Mouse (Mus musculus): ENCODE results near the gene Lemd1. TPM values are rescaled to one million over a fixed set of nuclear protein-coding genes. Genes with fewer than 3 reads are reported as not detected.

Lemd1 gene
- total and polyA plus RNA-seq, 3 experiments: not detected

DNA sequence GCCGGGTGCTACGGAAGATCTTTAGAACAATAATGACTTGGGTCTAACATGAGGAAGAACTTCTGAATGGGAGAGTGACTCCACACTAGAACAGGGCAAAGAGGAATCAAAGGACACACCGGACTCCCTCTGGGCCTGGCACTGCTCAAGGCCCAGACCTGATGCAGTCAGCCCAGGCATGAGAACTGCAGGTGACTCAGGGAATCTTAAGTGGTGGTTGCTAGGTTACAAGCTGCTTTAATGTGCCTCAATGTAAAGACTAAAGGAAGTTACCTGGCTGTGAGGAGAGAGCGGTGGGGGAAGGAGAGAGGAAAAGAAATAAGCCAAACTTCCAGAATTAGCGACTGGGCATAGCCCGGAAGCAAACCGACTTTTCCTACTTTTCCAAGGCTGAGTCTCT lies 104.3 kb downstream of the Lemd1 start:
- Histone ChIP-seq H3K4me1 (ENCODE audit: control insufficient read depth, insufficient read depth, low read length) (peaks cover 1% of the 10 kb centered on the region; the same call in 1 of the 2 replicates), H3K9ac (ENCODE audit: low read depth, low read length) (no peak overlapping the region), H3K27me3 (ENCODE audit: control insufficient read depth, insufficient read depth, low read length) (no peaks in the 10 kb centered on the region; the same call in 1 of the 2 replicates), H3K27ac (no peak overlapping the region), H3K4me3 (no peak overlapping the region), H3K36me3 (ENCODE audit: control insufficient read depth, insufficient read depth, low read length) (no peaks in the 10 kb centered on the region), H3K79me2 (replicated peaks; ENCODE audit: control insufficient read depth, insufficient read depth, low read length) (no peaks in the 10 kb centered on the region)
- DNase-seq: no peak
- intact Hi-C loops (cut with DNase I): no loop called here
- TF ChIP-seq CTCF (IDR thresholded peaks at IDR 0.05): no peak
- no peak for TF ChIP-seq POLR2A (IDR thresholded peaks at IDR 0.05; ENCODE audit: insufficient read depth, low read depth, low read length)
- no peak for TF ChIP-seq EP300 (IDR thresholded peaks at IDR 0.05; ENCODE audit: insufficient read depth, low read depth, low read length)
- 90% methylated on average over 7 of the region's 7 CpGs for WGBS

DNA sequence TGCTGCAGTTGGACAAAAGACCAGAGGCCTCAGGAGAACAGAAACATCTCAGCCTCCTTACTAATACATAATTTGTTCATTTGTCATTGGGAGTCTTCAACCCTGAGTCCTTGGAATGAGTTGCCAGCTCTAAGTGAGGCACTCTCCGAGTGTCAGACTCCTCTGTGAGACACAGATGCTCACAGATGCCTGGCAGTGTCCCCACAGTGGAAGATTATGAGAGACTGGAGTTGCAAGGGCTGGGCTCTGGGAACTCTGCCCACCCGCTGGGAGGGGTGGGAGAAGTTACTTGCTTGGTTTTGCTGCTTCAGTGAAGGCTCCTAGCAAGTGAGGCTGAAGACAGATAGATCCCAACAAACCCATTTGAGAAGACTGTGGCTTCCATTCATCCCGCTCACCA lies 104.8 kb downstream of the Lemd1 start:
- H3K9ac ChIP-seq (ENCODE audit: low read depth, low read length): no peak overlapping the region
- no peak overlapping the region for H3K4me3 ChIP-seq
- no peaks in the 10 kb centered on the region; the same call in 1 of the 2 replicates for H3K27me3 ChIP-seq (ENCODE audit: control insufficient read depth, insufficient read depth, low read length)
- H3K79me2 ChIP-seq (replicated peaks; ENCODE audit: control insufficient read depth, insufficient read depth, low read length): no peaks in the 10 kb centered on the region
- peaks cover 1% of the 10 kb centered on the region; the same call in 1 of the 2 replicates for H3K4me1 ChIP-seq (ENCODE audit: control insufficient read depth, insufficient read depth, low read length)
- TF ChIP-seq EP300 (IDR thresholded peaks at IDR 0.05; ENCODE audit: insufficient read depth, low read depth, low read length): no peak
- no peak for TF ChIP-seq CTCF (IDR thresholded peaks at IDR 0.05)
- TF ChIP-seq POLR2A (IDR thresholded peaks at IDR 0.05; ENCODE audit: insufficient read depth, low read depth, low read length): no peak
- peak; percentile 34 to 62 for DNase-seq
- intact Hi-C loops (cut with DNase I): no loop called here
- H3K36me3 ChIP-seq (ENCODE audit: control insufficient read depth, insufficient read depth, low read length): no peaks in the 10 kb centered on the region
- WGBS: 74% methylated on average over 3 of the region's 3 CpGs
- H3K27ac ChIP-seq: no peak overlapping the region

DNA sequence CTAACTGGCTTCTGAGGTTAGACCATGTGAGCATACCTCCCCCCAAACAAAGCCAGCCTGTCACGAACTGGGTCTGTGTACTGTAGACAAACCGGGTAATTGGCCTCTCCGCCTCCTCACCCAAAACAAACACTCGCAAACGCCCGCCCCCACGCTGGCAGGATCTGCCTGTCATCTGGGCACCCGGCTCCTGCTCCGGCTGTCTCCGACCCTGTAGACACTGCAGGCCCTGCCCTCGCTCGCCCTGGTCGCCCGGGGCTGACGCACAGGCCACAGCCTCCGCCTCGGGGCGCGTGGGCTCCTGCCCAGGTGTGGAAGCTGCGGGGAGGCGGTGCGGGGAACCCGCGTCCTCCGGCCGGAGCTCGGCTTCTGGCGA lies 107.2 kb downstream of the Lemd1 start, which contains the start of gene Klhdc8a:
Gene Klhdc8a (plus strand): TSS at position 202 of the 376 bp plus-strand sequence.
- intact Hi-C loops (cut with DNase I): no loop called here
- TF ChIP-seq EP300 (IDR thresholded peaks at IDR 0.05; ENCODE audit: insufficient read depth, low read depth, low read length) (no peak), POLR2A (IDR thresholded peaks at IDR 0.05; ENCODE audit: insufficient read depth, low read depth, low read length) (no peak), CTCF (IDR thresholded peaks at IDR 0.05) (no peak)
- Histone ChIP-seq H3K4me1 (ENCODE audit: control insufficient read depth, insufficient read depth, low read length) (no peaks in the 10 kb centered on the region), H3K4me3 (peak within 1 kb of the TSS; percentile 77), H3K79me2 (replicated peaks; ENCODE audit: control insufficient read depth, insufficient read depth, low read length) (no peaks in the 10 kb centered on the region), H3K36me3 (ENCODE audit: control insufficient read depth, insufficient read depth, low read length) (no peaks in the 10 kb centered on the region), H3K9ac (ENCODE audit: low read depth, low read length) (peak within 1 kb of the TSS; percentile 54), H3K27ac (peak within 1 kb of the TSS; percentile 54), H3K27me3 (ENCODE audit: control insufficient read depth, insufficient read depth, low read length) (no peaks in the 10 kb centered on the region; the same call in 1 of the 2 replicates)
- peak; percentile 62 to 70 for DNase-seq
- WGBS: 3% methylated on average over 28 of the region's 28 CpGs

DNA sequence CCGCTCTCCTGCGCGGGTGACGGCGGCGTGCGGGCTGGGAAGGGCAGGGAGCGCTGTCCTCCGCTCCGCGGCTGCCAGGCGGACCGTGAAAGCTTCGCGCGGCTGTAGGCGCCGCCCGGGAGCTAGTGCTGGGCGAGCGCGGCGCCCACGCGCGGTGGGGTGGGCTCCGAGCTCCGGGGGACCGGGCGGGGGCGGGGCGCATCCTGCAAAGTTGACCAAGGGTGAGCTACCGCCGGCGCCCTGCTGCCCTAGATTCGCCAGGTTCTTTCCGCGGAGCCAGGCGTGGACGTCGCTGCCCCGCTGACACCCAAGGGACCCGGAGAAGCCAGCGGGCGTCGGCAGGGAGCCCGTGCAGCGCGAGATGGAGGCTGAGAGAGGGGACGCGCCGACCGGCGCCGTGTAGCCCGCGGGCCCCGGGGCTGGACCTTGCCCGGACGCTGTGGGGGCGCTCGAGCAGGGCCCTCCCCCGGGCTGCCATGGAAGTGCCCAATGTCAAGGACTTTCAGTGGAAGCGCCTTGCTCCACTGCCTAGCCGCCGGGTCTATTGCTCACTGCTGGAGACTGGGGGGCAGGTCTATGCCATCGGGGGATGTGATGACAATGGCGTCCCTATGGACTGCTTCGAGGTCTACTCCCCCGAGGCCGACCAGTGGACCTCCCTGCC lies 107.7 kb downstream of the Lemd1 start:
- Histone ChIP-seq H3K79me2 (replicated peaks; ENCODE audit: control insufficient read depth, insufficient read depth, low read length) (no peaks in the 10 kb centered on the region), H3K4me1 (ENCODE audit: control insufficient read depth, insufficient read depth, low read length) (no peaks in the 10 kb centered on the region), H3K36me3 (ENCODE audit: control insufficient read depth, insufficient read depth, low read length) (no peaks in the 10 kb centered on the region), H3K27me3 (ENCODE audit: control insufficient read depth, insufficient read depth, low read length) (no peaks in the 10 kb centered on the region; the same call in 1 of the 2 replicates), H3K4me3 (peak overlapping the region; percentile 77), H3K27ac (peak overlapping the region; percentile 54), H3K9ac (ENCODE audit: low read depth, low read length) (peak overlapping the region; percentile 54)
- no peak for TF ChIP-seq CTCF (IDR thresholded peaks at IDR 0.05)
- TF ChIP-seq EP300 (IDR thresholded peaks at IDR 0.05; ENCODE audit: insufficient read depth, low read depth, low read length): no peak
- no peak for TF ChIP-seq POLR2A (IDR thresholded peaks at IDR 0.05; ENCODE audit: insufficient read depth, low read depth, low read length)
- DNase-seq: peak; percentile 63
- WGBS: 2% methylated on average over 70 of the region's 71 CpGs
- intact Hi-C loops (cut with DNase I): no loop called here

DNA sequence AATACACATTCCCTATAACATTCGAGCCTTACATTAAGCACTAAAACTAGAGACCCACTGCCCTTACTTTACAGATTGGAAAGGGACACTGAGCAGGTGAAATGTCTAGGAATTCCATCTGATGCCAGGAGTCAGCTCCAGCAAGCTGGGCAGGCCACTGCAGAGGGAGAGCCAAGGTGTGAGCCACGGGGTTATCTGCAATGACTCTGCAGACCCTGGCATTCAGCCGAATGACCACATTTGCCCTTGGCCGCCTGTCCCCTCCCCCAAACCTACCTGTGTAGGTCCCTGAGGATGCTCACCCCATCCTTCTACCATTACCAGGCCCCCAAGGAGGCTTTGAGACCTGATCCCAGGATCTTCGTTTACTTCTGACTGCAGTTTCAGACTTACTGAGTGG lies 108.5 kb downstream of the Lemd1 start:
- no peaks in the 10 kb centered on the region for H3K79me2 ChIP-seq (replicated peaks; ENCODE audit: control insufficient read depth, insufficient read depth, low read length)
- H3K27me3 ChIP-seq (ENCODE audit: control insufficient read depth, insufficient read depth, low read length): no peaks in the 10 kb centered on the region; the same call in 1 of the 2 replicates
- H3K9ac ChIP-seq (ENCODE audit: low read depth, low read length): no peak overlapping the region; the same call in 1 of the 2 replicates
- DNase-seq: peak; percentile 49 to 55
- H3K36me3 ChIP-seq (ENCODE audit: control insufficient read depth, insufficient read depth, low read length): no peaks in the 10 kb centered on the region
- H3K4me3 ChIP-seq: peak overlapping the region; percentile 77
- H3K27ac ChIP-seq: peak overlapping the region; percentile 54
- intact Hi-C loops (cut with DNase I): no loop called here
- TF ChIP-seq EP300 (IDR thresholded peaks at IDR 0.05; ENCODE audit: insufficient read depth, low read depth, low read length) (no peak), CTCF (IDR thresholded peaks at IDR 0.05) (no peak), POLR2A (IDR thresholded peaks at IDR 0.05; ENCODE audit: insufficient read depth, low read depth, low read length) (no peak)
- H3K4me1 ChIP-seq (ENCODE audit: control insufficient read depth, insufficient read depth, low read length): no peaks in the 10 kb centered on the region
- WGBS: 74% methylated on average over 5 of the region's 5 CpGs

DNA sequence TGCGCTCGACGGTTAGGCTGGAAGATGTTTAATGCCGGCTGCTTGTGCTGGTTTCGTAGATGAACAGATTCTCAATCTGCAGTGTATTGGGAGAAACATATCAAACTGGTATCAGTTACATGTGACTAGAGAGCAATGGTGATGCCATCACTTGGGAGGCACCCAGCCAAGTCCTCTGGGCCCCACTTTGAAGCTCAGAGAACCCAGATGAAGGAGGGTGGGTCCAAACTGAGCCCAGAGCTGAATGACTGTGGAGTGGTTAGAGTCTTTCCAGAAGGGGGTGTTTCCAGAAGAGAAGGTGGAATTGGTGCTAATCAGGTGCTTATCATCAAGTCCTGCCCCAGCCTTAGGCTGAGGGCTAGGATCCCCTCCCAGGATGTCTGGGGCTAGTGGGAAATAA lies 110.0 kb downstream of the Lemd1 start:
- peak in 1 of 2 experiments; percentile 12 for DNase-seq
- Histone ChIP-seq H3K36me3 (ENCODE audit: control insufficient read depth, insufficient read depth, low read length) (no peaks in the 10 kb centered on the region), H3K4me3 (no peak overlapping the region), H3K9ac (ENCODE audit: low read depth, low read length) (no peak overlapping the region), H3K4me1 (ENCODE audit: control insufficient read depth, insufficient read depth, low read length) (no peaks in the 10 kb centered on the region), H3K27ac (peak overlapping the region; percentile 12), H3K79me2 (replicated peaks; ENCODE audit: control insufficient read depth, insufficient read depth, low read length) (no peaks in the 10 kb centered on the region), H3K27me3 (ENCODE audit: control insufficient read depth, insufficient read depth, low read length) (no peaks in the 10 kb centered on the region; the same call in 1 of the 2 replicates)
- TF ChIP-seq POLR2A (IDR thresholded peaks at IDR 0.05; ENCODE audit: insufficient read depth, low read depth, low read length) (no peak), CTCF (IDR thresholded peaks at IDR 0.05) (no peak), EP300 (IDR thresholded peaks at IDR 0.05; ENCODE audit: insufficient read depth, low read depth, low read length) (no peak)
- intact Hi-C loops (cut with DNase I): no loop called here
- WGBS: 71% methylated on average over 5 of the region's 5 CpGs
